7 mouse cellular contexts compared by ENCODE assay signal in the genomic region with DNA sequence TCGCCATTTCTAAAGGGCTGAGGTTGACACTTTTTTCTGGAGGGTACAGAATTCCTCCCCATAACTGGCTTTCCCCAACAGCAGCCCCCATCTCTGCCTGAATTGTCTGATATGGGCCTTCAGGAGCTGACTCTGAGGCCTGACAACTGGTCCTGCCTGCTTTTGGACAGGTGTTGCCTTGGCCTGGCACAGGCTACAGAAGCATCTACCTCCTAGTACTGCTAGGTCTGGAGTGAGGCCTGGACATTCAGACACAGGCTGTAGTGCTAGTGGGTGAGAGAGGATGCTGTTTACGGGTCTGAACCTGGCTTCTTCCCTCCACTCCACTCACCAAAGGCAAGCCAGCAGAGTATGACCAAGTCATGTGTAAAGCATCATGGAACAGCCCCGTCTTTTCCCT. TPM values are rescaled to one million over a fixed set of nuclear protein-coding genes. Genes with fewer than 3 reads are reported as not detected.
DNase-seq lines count a peak whose midpoint lies in the region; ATAC-seq and TF ChIP-seq lines count a peak whose summit lies in the region.

No protein-coding gene starts in this region.

- DNase-seq in lung, postnatal 10 days, result no peak
- DNase-seq in hindbrain, embryonic 10.5 days (ENCODE audit: low spot score), result no peak
- DNase-seq in limb, embryonic 14.5 days (ENCODE audit: low spot score), result no peak
- DNase-seq in stomach, postnatal 0 days (ENCODE audit: low spot score), result no peak
- DNase-seq in T-cell, adult 2 months (ENCODE audit: low spot score), result no peak
- DNase-seq in layer of hippocampus, postnatal 14 days (ENCODE audit: low spot score in 2 of 2), result no peak

- no peak overlapping the region for H3K4me3 ChIP-seq in lung, embryonic 15.5 days
- H3K4me3 ChIP-seq in hindbrain, embryonic 10.5 days, result 0 out of 2 replicates have a peak overlapping the region, but pooled peaks have one; percentile 31
- no peak overlapping the region; the same call in 1 of the 2 replicates for H3K4me3 ChIP-seq in limb, embryonic 14.5 days (replicated peaks; ENCODE audit: low read length)
- no peak overlapping the region for H3K4me3 ChIP-seq in stomach, postnatal 0 days (ENCODE audit: low read depth, low read length)

- TF ChIP-seq POLR2A in limb, embryonic 14.5 days (IDR thresholded peaks at IDR 0.05; ENCODE audit: borderline replicate concordance, extremely low read depth, insufficient read depth, insufficient read length), result no peak

- H3K27me3 ChIP-seq in lung, embryonic 15.5 days, result no peaks in the 10 kb centered on the region
- no peaks in the 10 kb centered on the region for H3K27me3 ChIP-seq in hindbrain, embryonic 10.5 days (ENCODE audit: insufficient read depth, poor library complexity, severe bottlenecking)
- no peaks in the 10 kb centered on the region for H3K27me3 ChIP-seq in limb, embryonic 14.5 days (ENCODE audit: control insufficient read depth, insufficient read depth, low read length)
- no peaks in the 10 kb centered on the region for H3K27me3 ChIP-seq in stomach, postnatal 0 days (ENCODE audit: control insufficient read depth, insufficient read depth, low read length)

- peaks cover 80% of the 10 kb centered on the region for H3K4me1 ChIP-seq in lung, embryonic 15.5 days
- peaks cover 85% of the 10 kb centered on the region for H3K4me1 ChIP-seq in hindbrain, embryonic 10.5 days (replicated peaks)
- H3K4me1 ChIP-seq in limb, embryonic 14.5 days (ENCODE audit: control insufficient read depth, insufficient read depth, low read length), result peaks cover 52% of the 10 kb centered on the region
- H3K4me1 ChIP-seq in stomach, postnatal 0 days (replicated peaks; ENCODE audit: control insufficient read depth, insufficient read depth), result peaks cover 13% of the 10 kb centered on the region

- H3K4me2 ChIP-seq in lung, embryonic 15.5 days, result peak overlapping the region; percentile 39; the same call in 1 of the 2 replicates
- peak overlapping the region; percentile 13 for H3K4me2 ChIP-seq in limb, embryonic 14.5 days (replicated peaks; ENCODE audit: low read depth, low read length, severe bottlenecking)
- H3K4me2 ChIP-seq in stomach, postnatal 0 days (replicated peaks; ENCODE audit: low read depth), result no peak overlapping the region

- WGBS in lung, embryonic 15.5 days, result 57% methylated on average over 3 of the region's 3 CpGs
- 64% methylated on average over 3 of the region's 3 CpGs for WGBS in hindbrain, embryonic 10.5 days
- WGBS in limb, embryonic 14.5 days, result 62% methylated on average over 3 of the region's 3 CpGs
- WGBS in stomach, postnatal 0 days, result 60% methylated on average over 3 of the region's 3 CpGs

- peak; percentile 8 for TF ChIP-seq EP300 in stomach, postnatal 0 days (optimal IDR thresholded peaks at IDR 0.05)

- no peak for ATAC-seq in lung, embryonic 15.5 days (ENCODE audit: borderline replicate concordance, extremely low read depth, low FRiP score, low TSS enrichment)
- no peak for ATAC-seq in limb, embryonic 14.5 days (ENCODE audit: low FRiP score, low read depth)
- no peak for ATAC-seq in stomach, postnatal 0 days (ENCODE audit: low FRiP score, low TSS enrichment)

- peak overlapping the region; percentile 91 for H3K27ac ChIP-seq in lung, embryonic 15.5 days
- H3K27ac ChIP-seq in hindbrain, embryonic 10.5 days, result peak overlapping the region; percentile 77
- H3K27ac ChIP-seq in limb, embryonic 14.5 days (replicated peaks; ENCODE audit: low read depth, low read length), result peak overlapping the region; percentile 48; the same call in 1 of the 2 replicates
- H3K27ac ChIP-seq in stomach, postnatal 0 days (replicated peaks), result peak overlapping the region; percentile 10; the same call in 1 of the 2 replicates

- H3K9ac ChIP-seq in lung, embryonic 15.5 days, result no peak overlapping the region
- H3K9ac ChIP-seq in limb, embryonic 14.5 days (ENCODE audit: low read depth, low read length, severe bottlenecking), result no peak overlapping the region
- H3K9ac ChIP-seq in stomach, postnatal 0 days (ENCODE audit: low read length), result peak overlapping the region; percentile 31; the same call in 1 of the 2 replicates

- TF ChIP-seq CTCF in stomach, postnatal 0 days (IDR thresholded peaks at IDR 0.05; ENCODE audit: low read depth), result no peak

- H3K9me3 ChIP-seq in lung, embryonic 15.5 days, result no peaks in the 10 kb centered on the region
- no peaks in the 10 kb centered on the region for H3K9me3 ChIP-seq in hindbrain, embryonic 10.5 days
- H3K9me3 ChIP-seq in limb, embryonic 14.5 days (ENCODE audit: control insufficient read depth, low read length), result no peaks in the 10 kb centered on the region
- H3K9me3 ChIP-seq in stomach, postnatal 0 days (ENCODE audit: control insufficient read depth, low read length), result no peaks in the 10 kb centered on the region

- H3K36me3 ChIP-seq in lung, embryonic 15.5 days, result peaks cover 91% of the 10 kb centered on the region
- H3K36me3 ChIP-seq in hindbrain, embryonic 10.5 days, result peaks cover 100% of the 10 kb centered on the region
- peaks cover 99% of the 10 kb centered on the region for H3K36me3 ChIP-seq in limb, embryonic 14.5 days (ENCODE audit: control insufficient read depth, insufficient read depth, low read length)
- peaks cover 70% of the 10 kb centered on the region for H3K36me3 ChIP-seq in stomach, postnatal 0 days (ENCODE audit: control insufficient read depth, insufficient read depth, low read length)

RNA-seq across cellular contexts. Expression of a gene that starts 10.3 kb away (rescaled TPM):
- polyA plus RNA-seq in lung, embryonic 15.5 days (2015; fragmentation: Nextera tagmentation; extraction: Ambion mirVana), result 45.5 and 47.0 TPM in 2 replicates
- polyA plus RNA-seq in hindbrain, embryonic 10.5 days (2016; fragmentation: Nextera tagmentation; extraction: Ambion mirVana), result 67.6 and 70.1 TPM in 2 replicates
- 58.9 and 67.7 TPM in 2 replicates for polyA plus RNA-seq in limb, embryonic 14.5 days (2012; rRNA removed)
- 52.7 and 66.6 TPM in 2 replicates for polyA plus RNA-seq in limb, embryonic 14.5 days (2014; fragmentation: Nextera tagmentation; extraction: Ambion mirVana)
- polyA plus RNA-seq in stomach, postnatal 0 days (2015; fragmentation: Nextera tagmentation; extraction: Ambion mirVana), result 18.6 and 22.7 TPM in 2 replicates
- total RNA-seq in layer of hippocampus, postnatal 14 days (2021), result 10 to 100 TPM; 23.3 to 25.3 TPM

Comparison
In these comparisons a context has a peak if more than half of its experiments do, and no peak if none do; other contexts are left out.
1. H3K27ac ChIP-seq: peak in every context shown above with its lines; median percentile 91 in lung, embryonic 15.5 days; 77 in hindbrain, embryonic 10.5 days; 48 in limb, embryonic 14.5 days; 10 in stomach, postnatal 0 days.